In the genomic region with DNA sequence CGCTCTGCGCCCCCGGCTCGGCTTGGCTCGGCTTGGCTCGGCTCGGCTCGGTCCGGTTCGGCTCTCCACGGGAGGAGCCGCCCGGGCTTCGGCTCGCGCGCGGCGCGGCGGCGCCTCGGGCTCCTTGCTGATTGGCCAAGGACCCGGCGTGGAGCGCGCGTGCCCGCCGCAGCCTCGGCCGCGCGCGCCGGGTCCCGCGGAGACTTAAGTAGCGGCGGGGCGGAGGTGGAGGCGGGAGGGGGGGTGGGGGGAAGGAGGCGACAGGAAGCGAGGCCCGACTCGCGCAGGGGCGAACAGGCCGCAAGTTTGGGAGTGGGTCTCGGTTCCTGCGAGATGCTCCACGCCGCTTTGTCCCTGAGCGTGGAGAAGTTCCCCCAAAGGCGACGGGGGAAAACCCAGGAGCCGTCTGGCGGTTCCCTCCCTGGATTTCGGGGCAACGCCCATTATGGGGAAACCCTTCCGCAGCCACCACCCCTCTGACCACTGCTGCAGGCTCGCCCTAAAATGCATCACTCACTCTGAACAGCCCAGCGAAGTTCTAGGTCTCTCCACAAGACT, we compare ENCODE assay signal across 7 mouse cellular contexts. TPM values are rescaled to one million over a fixed set of nuclear protein-coding genes. Genes with fewer than 3 reads are reported as not detected.
A peak's percentile ranks its signal among the peaks of the same experiment; 100 is the strongest.
DNase-seq lines count a peak whose midpoint lies in the region; ATAC-seq and TF ChIP-seq lines count a peak whose summit lies in the region.

Camkk2 (minus strand) TSS at position 133 of the 558 bp plus-strand sequence.

- peak; percentile 88 for DNase-seq in adrenal gland, postnatal 25 days
- DNase-seq in embryonic facial prominence, embryonic 10.5 days (ENCODE audit: low spot score) = peak; percentile 89
- DNase-seq in gonadal fat pad, adult 2 months (ENCODE audit: low read depth) = no peak
- DNase-seq in limb, embryonic 11.5 days (ENCODE audit: low spot score) = peak; percentile 82

- H3K4me3 ChIP-seq in embryonic facial prominence, embryonic 10.5 days = peak within 1 kb of the TSS; percentile 90
- H3K4me3 ChIP-seq in intestine, embryonic 16.5 days (ENCODE audit: low read length) = peak within 1 kb of the TSS; percentile 85
- peak within 1 kb of the TSS; percentile 84 for H3K4me3 ChIP-seq in limb, embryonic 11.5 days (ENCODE audit: low read depth, low read length)
- H3K4me3 ChIP-seq in midbrain, embryonic 13.5 days (replicated peaks) = peak within 1 kb of the TSS; percentile 86
- H3K4me3 ChIP-seq in small intestine, adult 2 months (ENCODE audit: low read depth, low read length) = peak within 1 kb of the TSS; percentile 96

- TF ChIP-seq POLR2A in small intestine, adult 2 months (IDR thresholded peaks at IDR 0.05; ENCODE audit: low read depth, low read length) = no peak

- 0 out of 2 replicates have a peak, but pooled peaks cover 6% of the 10 kb centered on the region for H3K27me3 ChIP-seq in embryonic facial prominence, embryonic 10.5 days (replicated peaks; ENCODE audit: low read depth, poor library complexity, severe bottlenecking)
- H3K27me3 ChIP-seq in intestine, embryonic 16.5 days (replicated peaks; ENCODE audit: control insufficient read depth, insufficient read depth, low read length) = no peaks in the 10 kb centered on the region
- H3K27me3 ChIP-seq in limb, embryonic 11.5 days (ENCODE audit: control insufficient read depth, insufficient read depth, low read length) = no peaks in the 10 kb centered on the region
- H3K27me3 ChIP-seq in midbrain, embryonic 13.5 days = no peaks in the 10 kb centered on the region
- peaks cover 7% of the 10 kb centered on the region for H3K27me3 ChIP-seq in small intestine, adult 2 months (ENCODE audit: control insufficient read depth, insufficient read depth, low read length)

- 0 out of 2 replicates have a peak, but pooled peaks cover 9% of the 10 kb centered on the region for H3K36me3 ChIP-seq in embryonic facial prominence, embryonic 10.5 days (replicated peaks)
- H3K36me3 ChIP-seq in intestine, embryonic 16.5 days (ENCODE audit: control insufficient read depth, insufficient read depth, low read length) = no peaks in the 10 kb centered on the region
- H3K36me3 ChIP-seq in limb, embryonic 11.5 days (ENCODE audit: control insufficient read depth, insufficient read depth, low read length) = no peaks in the 10 kb centered on the region
- H3K36me3 ChIP-seq in midbrain, embryonic 13.5 days = no peaks in the 10 kb centered on the region
- H3K36me3 ChIP-seq in small intestine, adult 2 months (ENCODE audit: control insufficient read depth, insufficient read depth, low read length) = no peaks in the 10 kb centered on the region

- H3K27ac ChIP-seq in embryonic facial prominence, embryonic 10.5 days (replicated peaks) = peak within 1 kb of the TSS; percentile 93
- H3K27ac ChIP-seq in intestine, embryonic 16.5 days (ENCODE audit: low read length) = peak within 1 kb of the TSS; percentile 57
- no peak within 1 kb of the TSS for H3K27ac ChIP-seq in limb, embryonic 11.5 days (replicated peaks; ENCODE audit: low read depth, low read length)
- H3K27ac ChIP-seq in midbrain, embryonic 13.5 days = peak within 1 kb of the TSS; percentile 65
- peak within 1 kb of the TSS; percentile 79 for H3K27ac ChIP-seq in small intestine, adult 2 months (ENCODE audit: insufficient read depth, low read depth, low read length)

- no peak for TF ChIP-seq CTCF in small intestine, adult 2 months (IDR thresholded peaks at IDR 0.05; ENCODE audit: extremely low read depth, insufficient read length, insufficient replicate concordance, low read depth, low read length)

- H3K4me2 ChIP-seq in intestine, embryonic 16.5 days (ENCODE audit: low read depth, low read length) = peak within 1 kb of the TSS; percentile 93
- peak within 1 kb of the TSS; percentile 95 for H3K4me2 ChIP-seq in limb, embryonic 11.5 days (ENCODE audit: low read depth, severe bottlenecking)
- peak within 1 kb of the TSS; percentile 93 for H3K4me2 ChIP-seq in midbrain, embryonic 13.5 days (replicated peaks)

- WGBS in embryonic facial prominence, embryonic 10.5 days = under 1% methylated on average over 63 of the region's 63 CpGs
- WGBS in intestine, embryonic 16.5 days = 1% methylated on average over 62 of the region's 63 CpGs
- WGBS in limb, embryonic 11.5 days = 0% methylated on average over 42 of the region's 63 CpGs
- 0% methylated on average over 31 of the region's 63 CpGs for WGBS in midbrain, embryonic 13.5 days
- under 1% methylated on average over 59 of the region's 63 CpGs for WGBS in small intestine, adult 2 months

- peak within 1 kb of the TSS; percentile 89 for H3K9ac ChIP-seq in intestine, embryonic 16.5 days (ENCODE audit: low read depth, low read length)
- H3K9ac ChIP-seq in limb, embryonic 11.5 days (ENCODE audit: low read length) = peak within 1 kb of the TSS; percentile 88
- peak within 1 kb of the TSS; percentile 91 for H3K9ac ChIP-seq in midbrain, embryonic 13.5 days (replicated peaks)

- H3K4me1 ChIP-seq in embryonic facial prominence, embryonic 10.5 days = peaks cover 24% of the 10 kb centered on the region
- peaks cover 10% of the 10 kb centered on the region; the same call in 1 of the 2 replicates for H3K4me1 ChIP-seq in intestine, embryonic 16.5 days (ENCODE audit: control insufficient read depth, insufficient read depth, low read length)
- peaks cover 7% of the 10 kb centered on the region; the same call in 1 of the 2 replicates for H3K4me1 ChIP-seq in limb, embryonic 11.5 days (ENCODE audit: control insufficient read depth, insufficient read depth, low read length)
- H3K4me1 ChIP-seq in midbrain, embryonic 13.5 days (replicated peaks) = peaks cover 18% of the 10 kb centered on the region
- H3K4me1 ChIP-seq in small intestine, adult 2 months (ENCODE audit: control insufficient read depth, insufficient read depth, insufficient read length, low read length) = peaks cover 7% of the 10 kb centered on the region

- no peaks in the 10 kb centered on the region for H3K9me3 ChIP-seq in embryonic facial prominence, embryonic 10.5 days
- H3K9me3 ChIP-seq in intestine, embryonic 16.5 days (ENCODE audit: control insufficient read depth, low read length) = no peaks in the 10 kb centered on the region
- 0 out of 2 replicates have a peak, but pooled peaks cover 2% of the 10 kb centered on the region for H3K9me3 ChIP-seq in limb, embryonic 11.5 days (ENCODE audit: control insufficient read depth, low read length)
- no peaks in the 10 kb centered on the region for H3K9me3 ChIP-seq in midbrain, embryonic 13.5 days

- ATAC-seq in intestine, embryonic 16.5 days = peak; percentile 82
- peak; percentile 73 for ATAC-seq in limb, embryonic 11.5 days (ENCODE audit: insufficient number of reproducible peaks, low FRiP score, low TSS enrichment, low read depth)
- ATAC-seq in midbrain, embryonic 13.5 days = peak; percentile 88

RNA-seq across cellular contexts. Expression of gene Camkk2, which starts in this region (rescaled TPM):
- total RNA-seq in adrenal gland, postnatal 25 days (2021) = 25.6 and 27.6 TPM in 2 replicates
- 21.9 and 26.3 TPM in 2 replicates for polyA plus RNA-seq in embryonic facial prominence, embryonic 10.5 days (2016; fragmentation: Nextera tagmentation; extraction: Ambion mirVana)
- 15.7 and 18.5 TPM in 2 replicates for polyA plus RNA-seq in gonadal fat pad, adult 2 months (2012; rRNA removed)
- polyA plus RNA-seq in intestine, embryonic 16.5 days (2015; fragmentation: Nextera tagmentation; extraction: Ambion mirVana) = 15.0 and 17.1 TPM in 2 replicates
- 25.2 and 25.6 TPM in 2 replicates for polyA plus RNA-seq in limb, embryonic 11.5 days (2014; fragmentation: Nextera tagmentation; extraction: Ambion mirVana)
- 45.3 and 47.1 TPM in 2 replicates for polyA plus RNA-seq in midbrain, embryonic 13.5 days (2015; fragmentation: Nextera tagmentation; extraction: Ambion mirVana)
- polyA plus RNA-seq in small intestine, adult 2 months (2012; rRNA removed) = 6.8 and 6.9 TPM in 2 replicates
